Mouse (Mus musculus): ENCODE data around the gene Tead3. TPM values are rescaled to one million over a fixed set of nuclear protein-coding genes. Genes with fewer than 3 reads are reported as not detected.
A peak's percentile ranks its signal among the peaks of the same experiment; 100 is the strongest.

The Tead3 gene
- polyA plus RNA-seq, 2 experiments = 0.52 to 2.2 TPM

DNA sequence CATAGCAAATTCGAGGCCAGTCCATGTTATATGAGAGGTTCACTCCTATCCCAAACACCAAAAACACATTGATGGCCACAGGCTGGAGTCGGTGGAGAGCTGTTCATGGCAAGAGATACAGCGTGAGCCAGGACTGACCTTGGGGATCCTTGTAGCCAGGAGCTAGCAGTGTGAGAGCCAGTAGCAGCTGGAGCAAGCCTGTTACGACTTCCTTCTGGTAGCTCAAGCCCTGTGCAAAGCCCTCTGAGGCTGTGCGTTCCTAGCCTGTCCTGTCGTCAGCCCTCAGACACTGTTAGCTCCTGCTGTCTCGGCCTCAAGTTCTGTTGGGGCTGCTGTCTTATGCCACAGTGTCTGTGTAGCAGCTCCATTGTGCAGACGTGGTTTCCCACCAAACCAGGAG, 26.8 kb downstream of the Tead3 start:
- no peaks in the 10 kb centered on the region; the same call in 1 of the 2 replicates for H3K9me3 ChIP-seq (ENCODE audit: control insufficient read depth, low read length)
- no peaks in the 10 kb centered on the region for H3K27me3 ChIP-seq (ENCODE audit: control insufficient read depth, insufficient read depth, low read length)
- TF ChIP-seq EP300 (IDR thresholded peaks at IDR 0.05; ENCODE audit: low read depth) = no peak
- DNase-seq (ENCODE audit: low read depth in 3 of 3, low spot score in 3 of 3) = no peak
- no peaks in the 10 kb centered on the region for H3K36me3 ChIP-seq (replicated peaks; ENCODE audit: control insufficient read depth, insufficient read depth, low read depth)
- H3K9ac ChIP-seq (replicated peaks) = no peak overlapping the region
- no peak for ATAC-seq (ENCODE audit: insufficient read depth)
- no peak overlapping the region for H3K4me3 ChIP-seq (ENCODE audit: insufficient read depth in 1 of 2, low read depth in 2 of 2, low read length in 2 of 2)
- H3K4me2 ChIP-seq (ENCODE audit: low read depth) = no peak overlapping the region
- H3K27ac ChIP-seq = no peak overlapping the region
- WGBS (ENCODE audit: insufficient replicate concordance) = 81% methylated on average over 8 of the region's 8 CpGs
- H3K4me1 ChIP-seq (replicated peaks; ENCODE audit: control insufficient read depth in 2 of 2, insufficient read depth in 2 of 2, low read length in 1 of 2) = peaks cover 0 to 8% of the 10 kb centered on the region in 2 experiments; a peak in 3 of 4 replicates

DNA sequence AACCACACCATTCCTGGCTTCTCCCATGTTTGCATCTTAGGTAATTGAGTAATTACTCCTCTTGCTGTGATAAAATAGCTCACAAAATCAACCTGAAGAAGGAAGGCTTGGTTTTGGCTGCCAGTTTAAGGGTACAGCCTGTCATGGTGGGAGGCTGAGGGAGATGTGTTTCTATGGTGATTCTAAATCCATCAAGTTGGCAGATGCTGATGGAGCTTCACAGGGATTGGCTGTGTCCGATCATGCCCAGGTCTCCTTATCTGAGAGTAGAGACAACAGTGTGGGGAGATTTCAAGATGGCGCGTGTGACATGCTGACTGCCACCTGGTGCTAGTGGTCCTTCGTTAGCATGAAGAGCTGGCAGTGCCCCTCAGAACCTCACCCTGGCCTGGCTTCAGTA, 28.9 kb downstream of the Tead3 start:
- Histone ChIP-seq H3K27me3 (ENCODE audit: control insufficient read depth, insufficient read depth, low read length) (no peaks in the 10 kb centered on the region), H3K36me3 (replicated peaks; ENCODE audit: control insufficient read depth, insufficient read depth, low read depth) (no peaks in the 10 kb centered on the region), H3K4me1 (replicated peaks; ENCODE audit: control insufficient read depth in 2 of 2, insufficient read depth in 2 of 2, low read length in 1 of 2) (peaks cover 0 to 12% of the 10 kb centered on the region in 2 experiments; a peak in 3 of 4 replicates), H3K9me3 (ENCODE audit: control insufficient read depth, low read length) (no peaks in the 10 kb centered on the region; the same call in 1 of the 2 replicates), H3K4me2 (ENCODE audit: low read depth) (no peak overlapping the region), H3K4me3 (ENCODE audit: insufficient read depth in 1 of 2, low read depth in 2 of 2, low read length in 2 of 2) (no peak overlapping the region), H3K9ac (replicated peaks) (no peak overlapping the region), H3K27ac (no peak overlapping the region)
- no peak for TF ChIP-seq EP300 (IDR thresholded peaks at IDR 0.05; ENCODE audit: low read depth)
- no peak for TF ChIP-seq CTCF (IDR thresholded peaks at IDR 0.05; ENCODE audit: low read depth)
- WGBS (ENCODE audit: insufficient replicate concordance) = 79% methylated on average over 4 of the region's 4 CpGs
- no peak for DNase-seq (ENCODE audit: low read depth in 3 of 3, low spot score in 3 of 3)
- ATAC-seq (ENCODE audit: insufficient read depth) = no peak

DNA sequence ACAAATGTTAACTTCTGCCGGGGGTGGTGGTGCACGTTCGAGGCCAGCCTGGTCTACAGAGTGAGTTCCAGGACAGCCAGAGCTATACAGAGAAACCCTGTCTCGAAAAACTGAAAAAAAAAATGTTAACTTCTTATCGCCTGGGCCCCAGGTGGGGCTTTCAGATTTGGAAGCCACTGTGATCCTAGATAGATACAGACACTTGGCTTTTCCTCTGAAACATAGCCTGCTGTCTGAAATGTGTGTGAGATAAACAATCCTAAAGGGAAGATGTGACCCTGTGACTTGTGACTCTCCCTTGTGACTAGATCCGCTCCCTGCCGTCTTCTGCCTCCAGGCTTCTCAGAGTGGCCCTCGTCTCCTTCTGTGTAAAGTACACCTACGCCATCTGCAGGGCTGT, 32.9 kb downstream of the Tead3 start:
- Histone ChIP-seq H3K9me3 (ENCODE audit: control insufficient read depth, low read length) (no peaks in the 10 kb centered on the region), H3K4me2 (ENCODE audit: low read depth) (no peak overlapping the region), H3K4me3 (ENCODE audit: insufficient read depth in 1 of 2, low read depth in 2 of 2, low read length in 2 of 2) (no peak overlapping the region), H3K27me3 (ENCODE audit: control insufficient read depth, insufficient read depth, low read length) (no peaks in the 10 kb centered on the region), H3K9ac (replicated peaks) (no peak overlapping the region), H3K36me3 (replicated peaks; ENCODE audit: control insufficient read depth, insufficient read depth, low read depth) (no peaks in the 10 kb centered on the region), H3K27ac (no peak overlapping the region), H3K4me1 (replicated peaks; ENCODE audit: control insufficient read depth in 2 of 2, insufficient read depth in 2 of 2, low read length in 1 of 2) (peaks cover 3 to 18% of the 10 kb centered on the region in 2 experiments; a peak in 3 of 4 replicates)
- TF ChIP-seq CTCF (IDR thresholded peaks at IDR 0.05; ENCODE audit: low read depth) (no peak), EP300 (IDR thresholded peaks at IDR 0.05; ENCODE audit: low read depth) (peak; percentile 59; the same call in 1 of the 2 replicates)
- DNase-seq (ENCODE audit: low read depth in 3 of 3, low spot score in 3 of 3) = peak in 2 of 3 experiments; percentile 53 to 58
- 28% methylated on average over 9 of the region's 9 CpGs for WGBS (ENCODE audit: insufficient replicate concordance)
- peak; percentile 4; the same call in 1 of the 2 replicates for ATAC-seq (ENCODE audit: insufficient read depth)

DNA sequence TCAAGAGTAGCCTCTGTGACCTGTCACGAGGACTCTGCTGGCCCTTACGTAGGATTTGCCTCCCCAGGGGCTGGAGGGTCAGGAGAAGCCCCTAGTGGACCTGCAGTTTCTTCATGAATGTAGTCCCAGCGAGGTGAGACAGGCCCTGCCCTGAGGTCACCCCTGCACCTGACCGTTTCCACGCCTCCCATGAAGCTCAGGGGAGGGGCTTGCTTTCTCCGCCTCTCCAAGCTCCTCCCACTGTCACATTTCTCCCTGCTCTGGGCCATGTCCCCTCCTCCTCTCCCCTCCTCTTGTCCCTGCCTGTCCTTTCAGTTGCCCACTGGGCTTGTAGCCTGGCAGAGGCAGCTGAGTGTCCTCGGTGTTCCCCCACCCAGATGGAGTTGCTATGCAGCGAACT, 33.5 kb downstream of the Tead3 start:
- WGBS (ENCODE audit: insufficient replicate concordance) = 65% methylated on average over 8 of the region's 8 CpGs
- Histone ChIP-seq H3K9ac (replicated peaks) (no peak overlapping the region), H3K4me2 (ENCODE audit: low read depth) (no peak overlapping the region), H3K4me1 (replicated peaks; ENCODE audit: control insufficient read depth in 2 of 2, insufficient read depth in 2 of 2, low read length in 1 of 2) (peaks cover 7 to 22% of the 10 kb centered on the region in 2 experiments), H3K27me3 (ENCODE audit: control insufficient read depth, insufficient read depth, low read length) (no peaks in the 10 kb centered on the region), H3K4me3 (ENCODE audit: insufficient read depth in 1 of 2, low read depth in 2 of 2, low read length in 2 of 2) (no peak overlapping the region), H3K9me3 (ENCODE audit: control insufficient read depth, low read length) (no peaks in the 10 kb centered on the region), H3K27ac (no peak overlapping the region), H3K36me3 (replicated peaks; ENCODE audit: control insufficient read depth, insufficient read depth, low read depth) (no peaks in the 10 kb centered on the region)
- TF ChIP-seq EP300 (IDR thresholded peaks at IDR 0.05; ENCODE audit: low read depth) (no peak), CTCF (IDR thresholded peaks at IDR 0.05; ENCODE audit: low read depth) (no peak)
- DNase-seq (ENCODE audit: low read depth in 3 of 3, low spot score in 3 of 3) (no peak), ATAC-seq (ENCODE audit: insufficient read depth) (no peak)

DNA sequence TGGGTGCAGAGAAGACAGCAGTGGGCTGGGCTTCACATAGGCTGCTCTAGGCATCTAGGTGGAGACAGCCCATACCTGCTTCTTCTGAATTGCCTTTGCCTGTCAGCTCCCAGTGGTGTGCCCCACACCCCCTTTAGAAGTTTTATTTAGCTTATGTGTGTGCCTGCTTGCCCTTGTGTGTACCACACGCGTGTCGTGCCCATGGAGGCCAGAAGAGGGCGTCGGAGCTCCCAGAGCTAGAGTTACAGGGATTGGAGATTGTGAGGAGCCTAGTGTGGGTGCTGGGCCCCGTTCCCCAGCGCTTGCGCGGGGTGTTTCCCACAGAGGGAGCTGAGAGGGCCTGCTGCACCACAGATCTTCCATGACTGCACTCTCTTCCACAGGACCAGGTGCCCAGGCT, 34.1 kb downstream of the Tead3 start:
- H3K27ac ChIP-seq = no peak overlapping the region
- H3K4me2 ChIP-seq (ENCODE audit: low read depth) = no peak overlapping the region
- no peak overlapping the region for H3K9ac ChIP-seq (replicated peaks)
- DNase-seq (ENCODE audit: low read depth in 3 of 3, low spot score in 3 of 3) = no peak
- H3K27me3 ChIP-seq (ENCODE audit: control insufficient read depth, insufficient read depth, low read length) = no peaks in the 10 kb centered on the region
- TF ChIP-seq EP300 (IDR thresholded peaks at IDR 0.05; ENCODE audit: low read depth) (no peak), CTCF (IDR thresholded peaks at IDR 0.05; ENCODE audit: low read depth) (peak; percentile 46)
- H3K4me3 ChIP-seq (ENCODE audit: insufficient read depth in 1 of 2, low read depth in 2 of 2, low read length in 2 of 2) = no peak overlapping the region
- H3K4me1 ChIP-seq (replicated peaks; ENCODE audit: control insufficient read depth in 2 of 2, insufficient read depth in 2 of 2, low read length in 1 of 2) = peaks cover 7 to 26% of the 10 kb centered on the region in 2 experiments
- no peak for ATAC-seq (ENCODE audit: insufficient read depth)
- no peaks in the 10 kb centered on the region for H3K36me3 ChIP-seq (replicated peaks; ENCODE audit: control insufficient read depth, insufficient read depth, low read depth)
- H3K9me3 ChIP-seq (ENCODE audit: control insufficient read depth, low read length) = no peaks in the 10 kb centered on the region
- WGBS (ENCODE audit: insufficient replicate concordance) = 77% methylated on average over 9 of the region's 9 CpGs

Data from liver, embryonic 14.5 days (tissue).